Mouse (Mus musculus): Measurements from ENCODE around the gene Cdt1.

- TF ChIP-seq POLR2A (IDR thresholded peaks at IDR 0.05; ENCODE audit: borderline replicate concordance, extremely low read depth, low read depth, low read length) (no peak), CTCF (IDR thresholded peaks at IDR 0.05; ENCODE audit: insufficient read depth, low read length) (no peak)
Observed at GRCm38 (mm10) chr8:122525004-122525403, 42.8 kb upstream of the Cdt1 start.

Measured in lung, adult 2 months (tissue).